Mouse (Mus musculus) CH12.LX (cell line): ENCODE measurements around the gene Nub1. TPM values are rescaled to one million over a fixed set of nuclear protein-coding genes. Genes with fewer than 3 reads are reported as not detected.

Experiments used
- DNase-seq: peaks from one replicate; pipeline ENCODE4 v3.0.0-alpha.2; 2013; ENCODE audit errors: extremely low read depth
- H3K27ac ChIP-seq: 2 replicates; pipeline ENCODE4 v1.5.1; 2012; ENCODE audit warnings: low read depth, mild to moderate bottlenecking, control low read depth, moderate library complexity; ENCODE audit not compliant: insufficient read depth
- H3K27me3 ChIP-seq: replicated peaks from 2 replicates; pipeline ENCODE3; 2012; ENCODE audit warnings: inconsistent platforms
- H3K36me3 ChIP-seq, 2 experiments: replicated peaks in 1 of 2; 2 replicates each; pipeline versions ENCODE3 to v1.6.1; 2012; ENCODE audit warnings: inconsistent platforms in 1 of 2, low read length in 1 of 2, mild to moderate bottlenecking in 1 of 2, mixed read lengths in 1 of 2, moderate library complexity in 1 of 2; ENCODE audit not compliant: control insufficient read depth in 1 of 2, insufficient read depth in 1 of 2
- H3K4me1 ChIP-seq, 2 experiments: 2 replicates each; pipeline ENCODE4 v1.6.1; 2012; ENCODE audit warnings: inconsistent platforms in 1 of 2, moderate library complexity in 1 of 2; ENCODE audit not compliant: insufficient read depth in 2 of 2, control insufficient read depth in 1 of 2
- H3K4me2 ChIP-seq: 2 replicates; pipeline ENCODE4 v1.6.1; 2012; ENCODE audit warnings: low read depth, mild to moderate bottlenecking, control low read depth; ENCODE audit not compliant: poor library complexity, insufficient read depth, severe bottlenecking
- H3K4me3 ChIP-seq, 3 experiments: fragments of 150-350 bp in 1 of 3; sonication (generic) in 1 of 3; replicated peaks in 1 of 3; 2 replicates each; pipeline versions ENCODE3 to v1.5.1; 2011 to 2012; ENCODE audit warnings: low read depth in 2 of 3, low read length in 2 of 3, mild to moderate bottlenecking in 2 of 3, moderate library complexity in 2 of 3, control low read depth in 1 of 3, improper control_type of control experiment in 1 of 3, inconsistent platforms in 1 of 3, mixed read lengths in 1 of 3; ENCODE audit not compliant: poor library complexity in 1 of 3
- H3K79me2 ChIP-seq: replicated peaks from 2 replicates; pipeline ENCODE4 v1.6.1; 2012; ENCODE audit warnings: mild to moderate bottlenecking, moderate library complexity; ENCODE audit not compliant: control insufficient read depth, poor library complexity, insufficient read depth, severe bottlenecking; ENCODE audit errors: extremely low read depth
- H3K9ac ChIP-seq: 2 replicates; pipeline ENCODE4 v1.6.1; 2012; ENCODE audit warnings: low read depth, mild to moderate bottlenecking, control low read depth, moderate library complexity; ENCODE audit not compliant: insufficient read depth
- H3K9me3 ChIP-seq: replicated peaks from 2 replicates; pipeline ENCODE3; 2012; ENCODE audit warnings: low read length, inconsistent platforms, mixed read lengths
- BHLHE40 ChIP-seq: IDR thresholded peaks from 2 replicates; pipeline ENCODE4 v1.6.1; 2011; ENCODE audit warnings: mild to moderate bottlenecking, low read depth, low read length, improper control_type of control experiment
- CHD2 ChIP-seq: IDR thresholded peaks from 2 replicates; pipeline ENCODE4 v1.6.1; 2011; ENCODE audit warnings: low read length, improper control_type of control experiment
- ELF1 ChIP-seq: IDR thresholded peaks from 2 replicates; pipeline ENCODE4 v1.6.1; 2014; ENCODE audit warnings: low read depth, mild to moderate bottlenecking, inconsistent platforms, low read length, improper control_type of control experiment
- EP300 ChIP-seq: IDR thresholded peaks from 2 replicates; pipeline ENCODE4 v1.6.1; 2011; ENCODE audit warnings: low read length, improper control_type of control experiment
- ETS1 ChIP-seq: conservative IDR thresholded peaks from 2 replicates; pipeline ENCODE4 v1.6.1; 2012; ENCODE audit warnings: low read depth, mild to moderate bottlenecking, inconsistent platforms, low read length, improper control_type of control experiment, moderate library complexity
- GABPA ChIP-seq: IDR thresholded peaks from 2 replicates; pipeline ENCODE4 v1.6.1; 2012; ENCODE audit warnings: low read depth, low read length, improper control_type of control experiment, inconsistent platforms; ENCODE audit not compliant: insufficient replicate concordance
- JUN ChIP-seq: IDR thresholded peaks from 2 replicates; pipeline ENCODE4 v1.6.1; 2011; ENCODE audit warnings: low read depth, mild to moderate bottlenecking, low read length, improper control_type of control experiment, moderate library complexity; ENCODE audit not compliant: insufficient read depth
- KAT2A ChIP-seq: IDR thresholded peaks from 2 replicates; pipeline ENCODE4 v1.6.1; 2012; ENCODE audit warnings: low read length, improper control_type of control experiment, inconsistent platforms; ENCODE audit not compliant: insufficient replicate concordance
- MAFK ChIP-seq: IDR thresholded peaks from 2 replicates; pipeline ENCODE4 v1.6.1; 2011; ENCODE audit warnings: low read length, improper control_type of control experiment; ENCODE audit not compliant: insufficient replicate concordance
- MAZ ChIP-seq: IDR thresholded peaks from 2 replicates; pipeline ENCODE4 v1.6.1; 2012; ENCODE audit warnings: low read depth, mild to moderate bottlenecking, inconsistent platforms, low read length, improper control_type of control experiment, moderate library complexity
- MXI1 ChIP-seq: IDR thresholded peaks from 2 replicates; pipeline ENCODE4 v1.6.1; 2011; ENCODE audit warnings: mild to moderate bottlenecking, low read depth, low read length, improper control_type of control experiment
- MYC ChIP-seq: IDR thresholded peaks from 2 replicates; pipeline ENCODE4 v1.6.1; 2011; ENCODE audit warnings: low read depth, mild to moderate bottlenecking, improper control_type of control experiment, low read length
- NRF1 ChIP-seq: IDR thresholded peaks from 2 replicates; pipeline ENCODE4 v1.6.1; 2014; ENCODE audit warnings: low read depth, mild to moderate bottlenecking, inconsistent platforms, low read length, improper control_type of control experiment, moderate library complexity
- POLR2A ChIP-seq: IDR thresholded peaks from 2 replicates; pipeline ENCODE4 v1.6.1; 2011; ENCODE audit warnings: low read depth, mild to moderate bottlenecking, improper control_type of control experiment, low read length
- RCOR1 ChIP-seq: conservative IDR thresholded peaks from 2 replicates; pipeline ENCODE4 v1.6.1; 2012; ENCODE audit warnings: low read depth, mild to moderate bottlenecking, inconsistent platforms, low read length, improper control_type of control experiment
- SIN3A ChIP-seq: IDR thresholded peaks from 2 replicates; pipeline ENCODE4 v1.6.1; 2012; ENCODE audit warnings: low read length, improper control_type of control experiment, inconsistent platforms
- SMC3 ChIP-seq: IDR thresholded peaks from 2 replicates; pipeline ENCODE4 v1.6.1; 2011; ENCODE audit warnings: low read depth, low read length, improper control_type of control experiment
- TBP ChIP-seq: conservative IDR thresholded peaks from 2 replicates; pipeline ENCODE4 v1.6.1; 2011; ENCODE audit warnings: low read depth, low read length, improper control_type of control experiment
- TCF12 ChIP-seq: IDR thresholded peaks from 2 replicates; pipeline ENCODE4 v1.6.1; 2014; ENCODE audit warnings: low read depth, mild to moderate bottlenecking, inconsistent platforms, low read length, improper control_type of control experiment
- UBTF ChIP-seq: IDR thresholded peaks from 2 replicates; pipeline ENCODE4 v1.6.1; 2012; ENCODE audit warnings: low read depth, mild to moderate bottlenecking, inconsistent platforms, low read length, improper control_type of control experiment, moderate library complexity
- USF2 ChIP-seq: conservative IDR thresholded peaks from 2 replicates; pipeline ENCODE4 v1.6.1; 2011; ENCODE audit warnings: low read depth, low read length, improper control_type of control experiment
- ZC3H11A ChIP-seq: IDR thresholded peaks from 2 replicates; pipeline ENCODE4 v1.6.1; 2012; ENCODE audit warnings: low read depth, mild to moderate bottlenecking, inconsistent platforms, low read length, improper control_type of control experiment
- dilution Hi-C: fragments of 300-500 bp; cut with MboI; formaldehyde crosslinking; loops from 2 replicates; pipeline ENCODE4 v1.14.3; 2020; ENCODE audit warnings: low sequenced_read_pairs; ENCODE audit not compliant: extremely low pct_unique_long_range_greater_than_20kb, extremely low pct_ligation_motif_present
- in situ Hi-C: fragments of 300-500 bp; cut with MboI; formaldehyde crosslinking; loops from 3 replicates; pipeline ENCODE4 v1.14.3; 2019; ENCODE audit warnings: low sequenced_read_pairs, low pct_ligation_motif_present, low pct_unique_long_range_greater_than_20kb, mixed read lengths
- polyA plus RNA-seq: library from polyadenylated mRNA; unstranded; fragments of >175 nt; gene quantifications from 2 replicates; pipeline ENCODE4 v1.2.1, GENCODE M21; 2012; ENCODE audit warnings: low read depth; ENCODE audit not compliant: insufficient read length
- total RNA-seq, 2 experiments: library from RNA; depleted of rRNA; stranded (reverse); fragments of 300-350 nt in 1 of 2; fragments of >200 nt in 1 of 2; gene quantifications; 2 replicates each; pipeline ENCODE4 v1.2.3; 2012 to 2014

Nub1 gene
- total and polyA plus RNA-seq, 3 experiments, result 58.1 to 83.2 (median 69.3) TPM

- Histone ChIP-seq H3K9ac (no peak overlapping the region), H3K4me3 (no peak overlapping the region), H3K4me2 (no peak overlapping the region), H3K9me3 (no peaks in the 10 kb centered on the region), H3K27ac (no peak overlapping the region), H3K4me1 (no peaks in the 10 kb centered on the region), H3K36me3 (no peaks in the 10 kb centered on the region), H3K27me3 (no peaks in the 10 kb centered on the region), H3K79me2 (no peaks in the 10 kb centered on the region)
- in situ Hi-C loops (no loop called here), dilution Hi-C loops (no loop called here)
- TF ChIP-seq EP300 (no peak), POLR2A (no peak), USF2 (no peak), RCOR1 (no peak), MXI1 (no peak), GABPA (no peak), BHLHE40 (no peak), TCF12 (no peak)
- no peak for DNase-seq
Measured at GRCm38 (mm10) chr5:24645454-24645853, 39.9 kb upstream of the Nub1 start.

- H3K9me3 ChIP-seq, result no peaks in the 10 kb centered on the region
- no peaks in the 10 kb centered on the region; a peak in 1 of 4 replicates for H3K4me1 ChIP-seq
- in situ Hi-C loops, result no loop called here
- no peak overlapping the region for H3K27ac ChIP-seq
- dilution Hi-C loops, result no loop called here
- no peaks in the 10 kb centered on the region for H3K36me3 ChIP-seq
- no peak overlapping the region for H3K9ac ChIP-seq
- TF ChIP-seq MAFK (no peak), ZC3H11A (no peak), NRF1 (no peak), ETS1 (no peak), BHLHE40 (no peak), MAZ (no peak), JUN (no peak), UBTF (no peak), MYC (no peak), CHD2 (no peak), KAT2A (no peak), SIN3A (no peak), TBP (no peak), ELF1 (no peak), SMC3 (no peak)
- no peak overlapping the region for H3K4me3 ChIP-seq
- no peaks in the 10 kb centered on the region for H3K27me3 ChIP-seq
- H3K79me2 ChIP-seq, result no peaks in the 10 kb centered on the region
- DNase-seq, result no peak
- H3K4me2 ChIP-seq, result no peak overlapping the region
Measured at GRCm38 (mm10) chr5:24649231-24649630, 36.1 kb upstream of the Nub1 start.
